Mouse (Mus musculus): Measurements from ENCODE around the gene Dnah12.

DNA sequence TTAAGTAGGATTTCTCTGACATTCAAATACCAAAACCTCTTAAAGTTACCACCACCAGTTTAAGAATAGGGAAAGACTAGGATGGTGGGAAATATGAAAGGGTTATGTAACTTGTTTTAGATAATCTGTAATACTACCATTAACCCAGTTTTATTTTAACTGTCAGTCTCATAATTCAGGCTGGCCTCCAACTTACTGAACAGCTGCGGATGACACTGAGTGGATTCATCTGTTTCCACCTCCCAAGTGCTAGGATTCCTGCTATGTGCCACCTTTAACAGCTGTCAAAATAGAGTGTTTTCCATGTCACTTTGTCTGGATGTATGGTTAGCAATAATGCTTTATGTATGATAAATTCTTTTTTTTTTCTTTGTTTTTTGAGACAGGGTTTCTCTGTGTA is 32.8 kb upstream of the Dnah12 start:
- TF ChIP-seq CTCF (IDR thresholded peaks at IDR 0.05; ENCODE audit: low read depth, low read length) (no peak), POLR2A (IDR thresholded peaks at IDR 0.05; ENCODE audit: extremely low read depth, insufficient read depth, low read length) (no peak)
